Mouse (Mus musculus): ENCODE results near the gene Hmga1. TPM values are rescaled to one million over a fixed set of nuclear protein-coding genes. Genes with fewer than 3 reads are reported as not detected.

The Hmga1 gene
- polyA plus RNA-seq, 1 experiment from 2014 or later = 427 TPM

DNA sequence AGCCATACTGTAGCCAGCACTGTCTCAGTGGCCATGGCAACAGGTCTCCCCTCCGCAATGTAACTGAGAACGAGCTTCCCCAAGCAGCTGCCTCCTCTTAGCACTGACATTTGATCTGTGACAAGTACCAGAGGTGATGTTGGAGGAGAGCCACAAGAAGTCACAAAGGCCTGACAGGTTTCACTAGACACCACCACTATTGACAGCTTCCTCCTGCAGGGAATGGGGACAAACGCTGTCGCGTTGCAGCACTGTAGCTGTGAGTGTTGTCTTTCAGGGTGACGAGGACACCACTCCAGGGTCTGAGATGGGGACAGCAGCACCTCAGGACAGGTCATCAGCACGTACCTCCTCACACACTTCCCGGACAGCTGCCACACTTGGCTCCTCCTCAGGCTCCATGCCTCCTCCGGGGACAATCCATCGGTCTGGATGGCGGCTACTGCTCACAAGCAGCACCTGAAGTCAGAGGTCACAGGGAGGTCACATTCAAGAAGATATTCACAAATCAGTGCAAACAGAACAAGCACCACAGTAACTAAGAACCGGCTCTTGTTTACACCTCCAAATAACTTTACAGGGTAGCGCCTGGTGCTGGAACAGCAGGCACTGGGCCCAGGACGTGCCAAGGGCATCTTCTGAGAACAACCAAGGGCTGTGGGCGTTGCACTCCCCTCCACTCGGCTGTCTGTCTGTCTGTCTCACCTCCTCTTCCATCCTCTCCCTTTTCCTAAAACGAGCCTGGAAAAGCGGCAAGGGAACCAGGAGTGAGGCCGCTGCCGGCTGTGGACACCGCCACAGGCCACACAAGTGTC, 40.3 kb downstream of the Hmga1 start:
- Histone ChIP-seq H3K36me3 (ENCODE audit: control insufficient read depth, insufficient read depth, low read length) (peaks cover 5% of the 10 kb centered on the region), H3K9me3 (ENCODE audit: control insufficient read depth, low read length) (no peaks in the 10 kb centered on the region), H3K4me2 (ENCODE audit: low read depth, low read length, severe bottlenecking) (no peak overlapping the region), H3K27ac (ENCODE audit: low read depth, low read length) (no peak overlapping the region), H3K27me3 (ENCODE audit: control insufficient read depth, insufficient read depth, low read length) (no peaks in the 10 kb centered on the region), H3K4me3 (ENCODE audit: low read depth, low read length) (no peak overlapping the region), H3K9ac (ENCODE audit: low read length) (no peak overlapping the region), H3K4me1 (replicated peaks; ENCODE audit: control insufficient read depth, insufficient read depth, low read length) (no peaks in the 10 kb centered on the region)
- DNase-seq (ENCODE audit: low spot score) = no peak
- no peak for ATAC-seq (replicated peaks; ENCODE audit: low FRiP score)
- 90% methylated on average over 21 of the region's 21 CpGs for WGBS

- no peak overlapping the region for H3K9ac ChIP-seq (ENCODE audit: low read length)
- ATAC-seq (replicated peaks; ENCODE audit: low FRiP score) (no peak), DNase-seq (ENCODE audit: low spot score) (no peak)
- H3K4me1 ChIP-seq (replicated peaks; ENCODE audit: control insufficient read depth, insufficient read depth, low read length) = peaks cover 2% of the 10 kb centered on the region; the same call in 1 of the 2 replicates
- 91% methylated on average over 3 of the region's 3 CpGs for WGBS
- no peak overlapping the region for H3K4me3 ChIP-seq (ENCODE audit: low read depth, low read length)
- H3K9me3 ChIP-seq (ENCODE audit: control insufficient read depth, low read length) = no peaks in the 10 kb centered on the region
- H3K36me3 ChIP-seq (ENCODE audit: control insufficient read depth, insufficient read depth, low read length) = peaks cover 5% of the 10 kb centered on the region; the same call in 1 of the 2 replicates
- H3K27me3 ChIP-seq (ENCODE audit: control insufficient read depth, insufficient read depth, low read length) = no peaks in the 10 kb centered on the region
- H3K27ac ChIP-seq (ENCODE audit: low read depth, low read length) = no peak overlapping the region
- H3K4me2 ChIP-seq (ENCODE audit: low read depth, low read length, severe bottlenecking) = no peak overlapping the region
These were observed 44.0 kb downstream of the Hmga1 start for GRCm38 (mm10) chr17:27600286-27600685.

- no peaks in the 10 kb centered on the region for H3K27me3 ChIP-seq (ENCODE audit: control insufficient read depth, insufficient read depth, low read length)
- H3K36me3 ChIP-seq (ENCODE audit: control insufficient read depth, insufficient read depth, low read length) = peaks cover 3% of the 10 kb centered on the region; the same call in 1 of the 2 replicates
- H3K4me1 ChIP-seq (replicated peaks; ENCODE audit: control insufficient read depth, insufficient read depth, low read length) = peaks cover 2% of the 10 kb centered on the region; the same call in 1 of the 2 replicates
- H3K4me3 ChIP-seq (ENCODE audit: low read depth, low read length) = no peak overlapping the region
- ATAC-seq (replicated peaks; ENCODE audit: low FRiP score) = no peak
- no peak overlapping the region for H3K27ac ChIP-seq (ENCODE audit: low read depth, low read length)
- no peak overlapping the region for H3K9ac ChIP-seq (ENCODE audit: low read length)
- no peaks in the 10 kb centered on the region for H3K9me3 ChIP-seq (ENCODE audit: control insufficient read depth, low read length)
- DNase-seq (ENCODE audit: low spot score) = no peak
- H3K4me2 ChIP-seq (ENCODE audit: low read depth, low read length, severe bottlenecking) = no peak overlapping the region
- WGBS = 80% methylated on average over 5 of the region's 5 CpGs
These were observed 44.6 kb downstream of the Hmga1 start for GRCm38 (mm10) chr17:27600869-27601268.

GRCm38 (mm10) chr17:27603036-27603435, 46.7 kb downstream of the Hmga1 start:
- H3K9me3 ChIP-seq (ENCODE audit: control insufficient read depth, low read length) = no peaks in the 10 kb centered on the region
- no peak overlapping the region for H3K27ac ChIP-seq (ENCODE audit: low read depth, low read length)
- WGBS = 86% methylated on average over 2 of the region's 2 CpGs
- peaks cover 2% of the 10 kb centered on the region; the same call in 1 of the 2 replicates for H3K4me1 ChIP-seq (replicated peaks; ENCODE audit: control insufficient read depth, insufficient read depth, low read length)
- no peak overlapping the region for H3K4me2 ChIP-seq (ENCODE audit: low read depth, low read length, severe bottlenecking)
- DNase-seq (ENCODE audit: low spot score) (no peak), ATAC-seq (replicated peaks; ENCODE audit: low FRiP score) (no peak)
- no peaks in the 10 kb centered on the region for H3K36me3 ChIP-seq (ENCODE audit: control insufficient read depth, insufficient read depth, low read length)
- H3K9ac ChIP-seq (ENCODE audit: low read length) = no peak overlapping the region
- no peak overlapping the region for H3K4me3 ChIP-seq (ENCODE audit: low read depth, low read length)
- no peaks in the 10 kb centered on the region for H3K27me3 ChIP-seq (ENCODE audit: control insufficient read depth, insufficient read depth, low read length)

- ATAC-seq (replicated peaks; ENCODE audit: low FRiP score) (no peak), DNase-seq (ENCODE audit: low spot score) (no peak)
- no peak overlapping the region for H3K4me3 ChIP-seq (ENCODE audit: low read depth, low read length)
- H3K9ac ChIP-seq (ENCODE audit: low read length) = no peak overlapping the region
- H3K36me3 ChIP-seq (ENCODE audit: control insufficient read depth, insufficient read depth, low read length) = no peaks in the 10 kb centered on the region
- H3K27me3 ChIP-seq (ENCODE audit: control insufficient read depth, insufficient read depth, low read length) = no peaks in the 10 kb centered on the region
- WGBS = 89% methylated on average over 21 of the region's 21 CpGs
- H3K4me2 ChIP-seq (ENCODE audit: low read depth, low read length, severe bottlenecking) = no peak overlapping the region
- peaks cover 2% of the 10 kb centered on the region; the same call in 1 of the 2 replicates for H3K4me1 ChIP-seq (replicated peaks; ENCODE audit: control insufficient read depth, insufficient read depth, low read length)
- H3K27ac ChIP-seq (ENCODE audit: low read depth, low read length) = no peak overlapping the region
- H3K9me3 ChIP-seq (ENCODE audit: control insufficient read depth, low read length) = no peaks in the 10 kb centered on the region
These were observed 47.4 kb downstream of the Hmga1 start for GRCm38 (mm10) chr17:27603522-27604234.

DNA sequence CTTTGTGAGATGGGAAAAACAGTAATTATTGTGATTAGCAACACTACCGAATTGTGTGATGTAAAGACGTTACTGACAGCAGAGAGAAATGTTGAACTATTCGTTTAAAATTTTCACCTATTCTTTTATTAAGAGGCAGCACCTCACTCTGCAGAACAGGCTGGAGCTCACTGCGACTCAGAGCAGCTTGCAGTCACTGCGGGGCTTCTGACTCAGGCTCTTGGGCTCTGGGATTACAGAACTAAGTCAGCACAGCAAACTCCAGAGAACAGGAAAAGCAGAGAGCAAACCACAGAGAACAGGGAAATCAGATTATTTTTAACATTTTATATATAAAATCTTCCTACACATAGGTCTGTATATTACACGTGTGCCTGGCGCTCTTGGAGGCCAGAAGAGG, 53.3 kb downstream of the Hmga1 start:
- no peak overlapping the region for H3K4me2 ChIP-seq (ENCODE audit: low read depth, low read length, severe bottlenecking)
- no peak overlapping the region for H3K4me3 ChIP-seq (ENCODE audit: low read depth, low read length)
- no peaks in the 10 kb centered on the region for H3K4me1 ChIP-seq (replicated peaks; ENCODE audit: control insufficient read depth, insufficient read depth, low read length)
- H3K9me3 ChIP-seq (ENCODE audit: control insufficient read depth, low read length) = no peaks in the 10 kb centered on the region
- no peak for ATAC-seq (replicated peaks; ENCODE audit: low FRiP score)
- 92% methylated on average over 7 of the region's 7 CpGs for whole genome bisulfite sequencing
- no peaks in the 10 kb centered on the region for H3K36me3 ChIP-seq (ENCODE audit: control insufficient read depth, insufficient read depth, low read length)
- no peaks in the 10 kb centered on the region for H3K27me3 ChIP-seq (ENCODE audit: control insufficient read depth, insufficient read depth, low read length)
- DNase-seq (ENCODE audit: low spot score) = no peak
- no peak overlapping the region for H3K27ac ChIP-seq (ENCODE audit: low read depth, low read length)
- no peak overlapping the region for H3K9ac ChIP-seq (ENCODE audit: low read length)

DNA sequence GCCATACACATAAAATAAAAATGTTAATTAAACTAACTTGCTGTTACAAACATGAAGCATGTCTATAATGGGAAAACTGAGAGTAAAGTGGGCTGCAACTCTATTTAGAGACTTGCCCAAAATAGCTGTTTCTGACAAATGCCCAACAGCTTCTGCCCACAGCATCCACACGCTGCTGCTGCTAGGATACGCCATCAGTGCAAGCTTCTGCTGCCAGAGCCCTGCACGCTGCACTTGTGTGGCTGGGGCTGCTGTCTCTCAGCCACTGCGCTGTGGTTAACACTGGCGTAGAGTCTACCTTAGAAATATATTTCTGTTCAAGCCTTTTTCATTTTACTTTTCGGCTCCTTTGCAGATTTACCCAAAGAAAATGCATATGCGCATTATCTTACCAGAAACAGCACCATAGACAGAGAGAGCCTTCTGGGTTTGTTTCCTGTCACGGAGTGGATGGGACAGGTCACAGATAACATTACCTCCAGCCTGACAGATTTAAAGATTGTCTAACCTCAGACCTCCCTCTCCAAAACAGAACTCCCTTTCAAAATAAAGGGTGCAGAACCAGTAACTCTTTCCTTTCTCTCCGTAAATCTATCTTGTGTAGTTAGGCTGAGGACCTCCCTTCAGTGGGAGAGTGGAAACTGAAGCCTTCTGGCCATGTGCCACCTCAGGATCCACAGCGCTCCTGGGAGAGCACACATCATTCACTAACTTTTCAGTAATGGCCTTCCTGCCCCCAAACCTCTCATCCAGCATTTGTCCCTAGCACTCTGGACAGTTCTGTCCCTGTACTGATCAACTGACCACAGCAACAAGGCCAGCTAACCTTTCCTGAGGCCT, 54.6 kb downstream of the Hmga1 start:
- ATAC-seq (replicated peaks; ENCODE audit: low FRiP score) (no peak), DNase-seq (ENCODE audit: low spot score) (no peak)
- Histone ChIP-seq H3K27me3 (ENCODE audit: control insufficient read depth, insufficient read depth, low read length) (no peaks in the 10 kb centered on the region), H3K9me3 (ENCODE audit: control insufficient read depth, low read length) (no peaks in the 10 kb centered on the region), H3K4me2 (ENCODE audit: low read depth, low read length, severe bottlenecking) (no peak overlapping the region), H3K4me3 (ENCODE audit: low read depth, low read length) (no peak overlapping the region), H3K27ac (ENCODE audit: low read depth, low read length) (no peak overlapping the region), H3K36me3 (ENCODE audit: control insufficient read depth, insufficient read depth, low read length) (no peaks in the 10 kb centered on the region), H3K4me1 (replicated peaks; ENCODE audit: control insufficient read depth, insufficient read depth, low read length) (no peaks in the 10 kb centered on the region), H3K9ac (ENCODE audit: low read length) (no peak overlapping the region)
- 90% methylated on average over 10 of the region's 10 CpGs for WGBS

DNA sequence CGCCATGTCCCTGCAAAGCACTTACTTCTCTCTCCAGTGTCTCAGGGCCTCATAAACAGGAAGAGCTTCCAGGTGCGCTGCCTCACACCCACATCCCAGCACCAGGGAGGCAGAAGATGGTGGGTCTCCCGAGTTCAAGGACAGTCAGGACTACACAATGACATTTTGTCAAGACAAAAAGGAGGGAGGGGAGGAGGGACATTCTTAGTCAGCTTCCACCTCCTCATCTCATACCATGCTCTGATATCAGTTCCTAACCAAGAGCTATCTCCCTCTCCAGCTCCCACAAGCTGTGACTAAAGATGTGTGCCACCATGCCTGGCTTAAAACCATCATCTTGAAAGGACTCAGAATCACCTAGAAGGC, 55.2 kb downstream of the Hmga1 start:
- Histone ChIP-seq H3K27ac (ENCODE audit: low read depth, low read length) (no peak overlapping the region), H3K9me3 (ENCODE audit: control insufficient read depth, low read length) (no peaks in the 10 kb centered on the region), H3K4me3 (ENCODE audit: low read depth, low read length) (no peak overlapping the region), H3K9ac (ENCODE audit: low read length) (no peak overlapping the region), H3K4me2 (ENCODE audit: low read depth, low read length, severe bottlenecking) (no peak overlapping the region), H3K36me3 (ENCODE audit: control insufficient read depth, insufficient read depth, low read length) (no peaks in the 10 kb centered on the region; the same call in 1 of the 2 replicates), H3K4me1 (replicated peaks; ENCODE audit: control insufficient read depth, insufficient read depth, low read length) (no peaks in the 10 kb centered on the region), H3K27me3 (ENCODE audit: control insufficient read depth, insufficient read depth, low read length) (no peaks in the 10 kb centered on the region)
- WGBS = 82% methylated on average over 3 of the region's 3 CpGs
- DNase-seq (ENCODE audit: low spot score) (no peak), ATAC-seq (replicated peaks; ENCODE audit: low FRiP score) (no peak)
